Mouse (Mus musculus) neural tube, embryonic 12.5 days (tissue): Measurements from ENCODE around the gene Olfr478. TPM values are rescaled to one million over a fixed set of nuclear protein-coding genes. Genes with fewer than 3 reads are reported as not detected.
"Not testable (repeated sequence)": the region's sequence is repeated elsewhere in the genome, so short reads cannot be mapped to it uniquely, and the experiment has no call there.

Experiments used
- ATAC-seq: fragments of 200-750 bp; cut with Nextera tagmentation; 2 replicates; pipeline ENCODE4 v1.8.0; 2017; ENCODE audit warnings: low read depth, mild to moderate bottlenecking, moderate TSS enrichment, moderate library complexity; ENCODE audit not compliant: low FRiP score
- H3K27ac ChIP-seq: fragments of 300-500 bp; sonication (generic); 2 replicates; pipeline ENCODE4 v1.5.1; 2016
- H3K27me3 ChIP-seq: fragments of 300-500 bp; sonication (generic); replicated peaks from 2 replicates; pipeline ENCODE4 v1.6.1; 2016; ENCODE audit warnings: mild to moderate bottlenecking
- H3K36me3 ChIP-seq: fragments of 300-500 bp; sonication (generic); 2 replicates; pipeline ENCODE4 v1.6.1; 2016; ENCODE audit warnings: mild to moderate bottlenecking
- H3K4me1 ChIP-seq: fragments of 300-500 bp; sonication (generic); 2 replicates; pipeline ENCODE4 v1.6.1; 2016
- H3K4me2 ChIP-seq: fragments of 300-500 bp; sonication (generic); replicated peaks from 2 replicates; pipeline ENCODE4 v1.6.1; 2016; ENCODE audit warnings: mild to moderate bottlenecking
- H3K4me3 ChIP-seq: fragments of 300-500 bp; sonication (generic); 2 replicates; pipeline ENCODE4 v1.5.1; 2016
- H3K9ac ChIP-seq: fragments of 300-500 bp; sonication (generic); 2 replicates; pipeline ENCODE4 v1.6.1; 2016; ENCODE audit warnings: mild to moderate bottlenecking
- H3K9me3 ChIP-seq: fragments of 300-500 bp; sonication (generic); 2 replicates; pipeline ENCODE4 v1.6.1; 2016; ENCODE audit warnings: mild to moderate bottlenecking
- WGBS: fragments of 180-500 bp; shearing (Covaris S2); methylation state at CpG from one replicate; pipeline ENCODE4 v1.1.7; 2016; 5-methylcytosine and 5-hydroxymethylcytosine counted together
- polyA plus RNA-seq: library from polyadenylated mRNA; unstranded; fragments of >200 nt; fragmentation: Nextera tagmentation; extraction: Ambion mirVana; gene quantifications from 2 replicates; pipeline ENCODE4 v1.2.1, GENCODE M21; 2016

The Olfr478 gene
- polyA plus RNA-seq, result not detected in 2 replicates

DNA sequence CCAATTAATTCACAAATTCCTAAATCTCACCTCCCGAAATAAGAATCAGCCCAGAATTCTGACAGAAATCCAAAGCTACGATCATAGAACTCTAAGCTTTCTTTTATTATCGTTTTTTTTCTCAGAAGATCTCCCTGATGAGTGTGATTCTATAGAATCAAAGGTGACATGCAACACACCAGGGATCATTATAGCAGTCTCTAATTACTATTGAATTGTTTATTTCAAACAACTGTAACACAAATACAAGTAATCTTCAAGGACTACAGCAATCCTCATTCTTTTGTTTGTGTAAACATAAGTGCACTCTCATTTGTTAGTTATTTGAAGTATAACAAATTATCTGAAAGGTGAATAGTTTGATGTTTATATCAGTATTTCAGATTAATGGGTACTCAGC, at the start of gene Olfr478:
Gene Olfr478 (minus strand): TSS at position 101 of the 400 bp plus-strand sequence.
- no peaks in the 10 kb centered on the region for H3K36me3 ChIP-seq
- no peaks in the 10 kb centered on the region for H3K27me3 ChIP-seq
- H3K9me3 ChIP-seq, result no peaks in the 10 kb centered on the region; the same call in 1 of the 2 replicates
- WGBS, result 85% methylated on average over 3 of the region's 3 CpGs
- H3K4me2 ChIP-seq, result no peak within 1 kb of the TSS
- no peak within 1 kb of the TSS for H3K4me3 ChIP-seq
- ATAC-seq, result no peak
- H3K4me1 ChIP-seq, result no peaks in the 10 kb centered on the region
- H3K27ac ChIP-seq, result no peak within 1 kb of the TSS
- H3K9ac ChIP-seq, result no peak within 1 kb of the TSS

DNA sequence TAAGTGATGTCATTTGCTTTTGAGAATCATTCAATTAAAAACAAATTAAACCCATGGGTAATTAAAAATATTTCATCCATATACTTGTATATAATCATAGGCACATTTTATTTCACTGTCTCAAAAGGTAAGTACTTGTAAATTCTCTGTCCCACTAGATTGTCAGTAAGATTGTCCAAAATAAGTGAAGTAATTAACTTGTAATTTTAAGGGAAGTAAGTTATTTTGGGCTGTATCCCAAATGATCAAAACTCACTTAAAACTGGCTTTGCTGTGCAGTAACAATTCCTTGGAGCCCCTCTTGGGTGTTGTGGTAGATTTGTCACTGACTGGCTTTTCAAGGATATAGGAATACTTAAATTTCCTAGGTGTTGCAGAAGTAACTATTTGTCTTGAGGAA, 45.8 kb upstream of the Olfr478 start, which contains the start of gene Olfr481:
Gene Olfr481 (plus strand): TSS at position 301 of the 400 bp plus-strand sequence.
- H3K9ac ChIP-seq, result no peak within 1 kb of the TSS
- H3K4me1 ChIP-seq, result no peaks in the 10 kb centered on the region
- no peak for ATAC-seq
- no peak within 1 kb of the TSS for H3K4me2 ChIP-seq
- no peaks in the 10 kb centered on the region for H3K9me3 ChIP-seq
- H3K4me3 ChIP-seq, result no peak within 1 kb of the TSS
- no peak within 1 kb of the TSS for H3K27ac ChIP-seq
- no peaks in the 10 kb centered on the region for H3K27me3 ChIP-seq
- H3K36me3 ChIP-seq, result no peaks in the 10 kb centered on the region

DNA sequence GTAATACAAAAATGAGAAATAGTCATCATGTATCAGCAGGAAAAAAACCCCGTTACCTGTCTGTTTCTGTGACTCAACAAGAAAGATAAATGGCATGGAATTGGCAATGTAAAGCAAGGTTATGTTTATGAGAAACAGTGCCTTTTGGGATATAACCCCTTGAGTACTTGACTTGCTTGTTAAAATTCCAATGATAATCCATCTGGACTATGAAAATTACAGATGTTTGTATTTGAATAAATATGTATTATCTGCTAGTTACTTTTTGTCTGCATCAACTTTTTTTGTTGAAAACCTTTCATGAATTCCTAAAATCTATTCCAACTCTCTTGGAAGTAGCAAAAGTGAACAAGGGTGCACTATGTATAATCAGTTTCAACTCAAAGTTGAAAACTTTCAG, 33.5 kb upstream of the Olfr478 start, which contains the start of gene Olfr480:
Gene Olfr480 (minus strand): TSS at position 101 of the 400 bp plus-strand sequence.
- no peaks in the 10 kb centered on the region for H3K9me3 ChIP-seq
- H3K4me2 ChIP-seq, result no peak within 1 kb of the TSS
- WGBS, result 91% methylated on average over 1 of the region's 1 CpGs
- H3K27ac ChIP-seq, result no peak within 1 kb of the TSS
- no peak within 1 kb of the TSS for H3K4me3 ChIP-seq
- no peaks in the 10 kb centered on the region for H3K4me1 ChIP-seq
- no peaks in the 10 kb centered on the region for H3K36me3 ChIP-seq
- H3K27me3 ChIP-seq, result no peaks in the 10 kb centered on the region
- no peak for ATAC-seq
- H3K9ac ChIP-seq, result no peak within 1 kb of the TSS

DNA sequence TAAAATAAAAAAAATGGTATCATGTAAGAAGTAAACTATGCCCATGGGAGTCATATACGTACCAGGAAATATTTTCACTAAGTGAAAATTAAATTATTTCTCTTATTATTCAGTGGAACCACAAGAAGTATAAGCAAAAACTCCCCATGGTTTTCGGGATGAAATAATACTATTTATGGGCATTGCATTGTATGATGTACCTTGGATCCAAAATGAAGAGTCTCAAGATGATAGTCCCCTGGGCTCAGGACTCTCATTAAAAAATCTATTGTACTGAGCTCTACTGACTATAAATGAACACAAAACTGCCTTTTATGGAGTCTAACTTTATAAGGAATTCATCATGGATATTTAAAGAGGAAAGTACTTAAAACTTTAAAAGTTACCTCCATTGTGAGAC, 16.6 kb upstream of the Olfr478 start, which contains the start of gene Olfr479:
Gene Olfr479 (plus strand): TSS at position 301 of the 400 bp plus-strand sequence.
- Histone ChIP-seq H3K9ac (no peak within 1 kb of the TSS), H3K4me1 (no peaks in the 10 kb centered on the region), H3K4me2 (no peak within 1 kb of the TSS), H3K4me3 (no peak within 1 kb of the TSS), H3K27me3 (no peaks in the 10 kb centered on the region), H3K36me3 (no peaks in the 10 kb centered on the region), H3K27ac (no peak within 1 kb of the TSS), H3K9me3 (no peaks in the 10 kb centered on the region)
- ATAC-seq, result no peak
- 87% methylated on average over 2 of the region's 2 CpGs for WGBS

DNA sequence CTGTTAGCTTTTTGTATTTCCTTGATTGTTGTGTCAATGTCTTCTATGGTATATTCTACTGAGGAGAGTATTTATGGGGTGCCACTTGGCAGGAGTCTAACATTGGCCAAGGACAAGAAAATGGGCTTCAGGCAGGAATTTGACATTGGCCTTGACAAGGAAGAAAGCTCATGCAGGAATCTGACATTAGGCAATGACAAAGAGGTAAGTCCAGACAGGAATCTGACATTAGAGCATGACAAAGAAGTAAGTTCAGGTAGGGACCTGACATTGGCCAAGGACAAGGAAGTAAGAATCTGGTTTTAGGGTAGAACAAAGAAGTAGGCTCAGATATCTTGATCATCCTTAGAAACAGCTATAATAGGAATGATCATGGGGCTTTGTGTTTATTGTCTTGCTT, 19.5 kb downstream of the Olfr478 start:
- not testable (repeated sequence) for H3K4me3 ChIP-seq, ATAC-seq, H3K9ac ChIP-seq, H3K27ac ChIP-seq, H3K36me3 ChIP-seq, H3K9me3 ChIP-seq, H3K27me3 ChIP-seq, H3K4me1 ChIP-seq, H3K4me2 ChIP-seq

DNA sequence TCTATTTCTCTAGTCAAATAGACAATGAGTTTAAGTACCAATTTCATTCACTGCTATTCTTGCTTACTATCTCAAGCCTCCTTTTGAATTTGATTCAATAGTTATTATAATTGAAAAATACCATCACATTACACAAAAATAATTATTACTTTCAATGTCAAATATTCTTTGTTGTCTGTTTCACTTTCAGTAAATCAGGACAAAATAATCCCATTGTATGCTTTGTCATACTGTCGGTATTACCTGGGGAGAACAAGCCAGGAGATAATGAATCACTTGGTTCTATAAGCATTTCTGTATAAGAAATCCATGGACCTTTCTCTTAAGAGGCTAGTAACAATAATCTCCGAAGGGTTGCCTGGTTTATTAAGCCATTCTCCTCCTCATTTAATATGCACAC, 47.4 kb downstream of the Olfr478 start, which contains the start of gene Olfr477:
Gene Olfr477 (plus strand): TSS at position 301 of the 400 bp plus-strand sequence.
- H3K4me2 ChIP-seq, result no peak within 1 kb of the TSS
- no peaks in the 10 kb centered on the region for H3K4me1 ChIP-seq
- H3K4me3 ChIP-seq, result no peak within 1 kb of the TSS
- H3K9me3 ChIP-seq, result no peaks in the 10 kb centered on the region
- no peaks in the 10 kb centered on the region for H3K27me3 ChIP-seq
- WGBS, result 77% methylated on average over 2 of the region's 2 CpGs
- H3K27ac ChIP-seq, result no peak within 1 kb of the TSS
- ATAC-seq, result no peak
- no peaks in the 10 kb centered on the region for H3K36me3 ChIP-seq
- no peak within 1 kb of the TSS for H3K9ac ChIP-seq

Other genes with a start within 250 kb of the Olfr478 start
- not detected in 2 replicates for gene Ovch2, start 232.8 kb downstream of the Olfr478 start, polyA plus RNA-seq
- not detected in 2 replicates for gene Olfr467, start 221.7 kb downstream of the Olfr478 start, polyA plus RNA-seq
- gene Olfr469, start 208.4 kb downstream of the Olfr478 start, polyA plus RNA-seq, result not detected in 2 replicates
- gene Olfr470, start 186.5 kb downstream of the Olfr478 start, polyA plus RNA-seq, result not detected in 2 replicates
- 0.04 TPM in 1 of 2 replicates, not detected in the other for gene Olfr472, start 136.1 kb downstream of the Olfr478 start, polyA plus RNA-seq
- not detected in 2 replicates for gene Olfr473, start 103.5 kb downstream of the Olfr478 start, polyA plus RNA-seq
- gene Olfr474, start 79.3 kb downstream of the Olfr478 start, polyA plus RNA-seq, result not detected in 2 replicates
- not detected in 2 replicates for gene Olfr476, start 69.2 kb downstream of the Olfr478 start, polyA plus RNA-seq
- gene Olfr477, start 47.3 kb downstream of the Olfr478 start, polyA plus RNA-seq, result not detected in 2 replicates
- gene Olfr479, start 16.7 kb upstream of the Olfr478 start, polyA plus RNA-seq, result not detected in 2 replicates
- gene Olfr480, start 33.4 kb upstream of the Olfr478 start, polyA plus RNA-seq, result not detected in 2 replicates
- not detected in 2 replicates for gene Olfr481, start 45.9 kb upstream of the Olfr478 start, polyA plus RNA-seq
- 0.14 TPM in 1 of 2 replicates, not detected in the other for gene Olfr482, start 63.6 kb upstream of the Olfr478 start, polyA plus RNA-seq
- gene Olfr483, start 66.9 kb upstream of the Olfr478 start, polyA plus RNA-seq, result not detected in 2 replicates
- not detected in 2 replicates for gene Olfr484, start 93.5 kb upstream of the Olfr478 start, polyA plus RNA-seq
- not detected in 2 replicates for gene Olfr485, start 125.9 kb upstream of the Olfr478 start, polyA plus RNA-seq
- gene Olfr486, start 138.8 kb upstream of the Olfr478 start, polyA plus RNA-seq, result not detected in 2 replicates
- gene Olfr487, start 180.6 kb upstream of the Olfr478 start, polyA plus RNA-seq, result not detected in 2 replicates
- gene Olfr488, start 224.4 kb upstream of the Olfr478 start, polyA plus RNA-seq, result not detected in 2 replicates